Mouse (Mus musculus) E14TG2a.4 (cell line): Measurements from ENCODE around the gene Slc38a4.

ENCODE experiments used
- H3K27me3 ChIP-seq: 2 replicates; pipeline ENCODE4 v1.6.1; 2014; ENCODE audit warnings: low read length, control low read depth; ENCODE audit not compliant: insufficient read depth
- H3K36me3 ChIP-seq: 2 replicates; pipeline ENCODE4 v1.6.1; 2014; ENCODE audit warnings: low read length, control low read depth; ENCODE audit not compliant: insufficient read depth
- H3K4me1 ChIP-seq: replicated peaks from 2 replicates; pipeline ENCODE4 v1.6.1; 2014; ENCODE audit warnings: low read depth, low read length, control low read depth
- H3K4me3 ChIP-seq: replicated peaks from 2 replicates; pipeline ENCODE4 v1.5.1; 2014; ENCODE audit warnings: mild to moderate bottlenecking, low read length
- H3K9me3 ChIP-seq: 2 replicates; pipeline ENCODE4 v1.6.1; 2014; ENCODE audit warnings: low read length, control low read depth
- CTCF ChIP-seq: conservative IDR thresholded peaks from 2 replicates; pipeline ENCODE4 v1.5.1; 2014; ENCODE audit warnings: low read length
- NANOG ChIP-seq: IDR thresholded peaks from 2 replicates; pipeline ENCODE4 v1.6.1; 2014; ENCODE audit warnings: borderline replicate concordance, low read length, mixed read lengths
- POU5F1 ChIP-seq: IDR thresholded peaks from 2 replicates; pipeline ENCODE4 v1.6.1; 2014; ENCODE audit warnings: low read length, borderline replicate concordance

Slc38a4 gene

GRCm38 (mm10) chr15:97077665-97078064 lies 21.9 kb upstream of the Slc38a4 start:
- no peak overlapping the region for H3K4me3 ChIP-seq
- H3K4me1 ChIP-seq, result peaks cover 43% of the 10 kb centered on the region
- H3K27me3 ChIP-seq, result no peaks in the 10 kb centered on the region
- H3K9me3 ChIP-seq, result peaks cover 13% of the 10 kb centered on the region
- peaks cover 10% of the 10 kb centered on the region for H3K36me3 ChIP-seq
- TF ChIP-seq CTCF (no peak), NANOG (no peak), POU5F1 (no peak)

- peaks cover 6% of the 10 kb centered on the region for H3K9me3 ChIP-seq
- no peak overlapping the region for H3K4me3 ChIP-seq
- no peak for TF ChIP-seq NANOG
- no peak for TF ChIP-seq POU5F1
- TF ChIP-seq CTCF, result no peak
Observed at GRCm38 (mm10) chr15:97076092-97076491, 20.3 kb upstream of the Slc38a4 start.

GRCm38 (mm10) chr15:97075240-97075639 lies 19.5 kb upstream of the Slc38a4 start:
- 0 out of 2 replicates have a peak, but pooled peaks cover 4% of the 10 kb centered on the region for H3K36me3 ChIP-seq
- H3K27me3 ChIP-seq, result no peaks in the 10 kb centered on the region
- TF ChIP-seq NANOG (no peak), POU5F1 (no peak), CTCF (no peak)
- no peak overlapping the region for H3K4me3 ChIP-seq
- no peaks in the 10 kb centered on the region; the same call in 1 of the 2 replicates for H3K9me3 ChIP-seq
- peaks cover 55% of the 10 kb centered on the region for H3K4me1 ChIP-seq

More at GRCm38 (mm10) chr15:97076092-97076491, 20.3 kb upstream of the Slc38a4 start:
- H3K4me1 ChIP-seq, result peaks cover 49% of the 10 kb centered on the region
- peaks cover 9% of the 10 kb centered on the region for H3K36me3 ChIP-seq
- no peaks in the 10 kb centered on the region for H3K27me3 ChIP-seq

GRCm38 (mm10) chr15:97072859-97073826 lies 17.4 kb upstream of the Slc38a4 start:
- no peak for TF ChIP-seq POU5F1
- no peak for TF ChIP-seq CTCF
- no peak; the same call in 1 of the 2 replicates for TF ChIP-seq NANOG
- no peaks in the 10 kb centered on the region for H3K27me3 ChIP-seq
- H3K4me1 ChIP-seq, result peaks cover 63% of the 10 kb centered on the region
- no peak overlapping the region for H3K4me3 ChIP-seq
- no peaks in the 10 kb centered on the region for H3K9me3 ChIP-seq
- 0 out of 2 replicates have a peak, but pooled peaks cover 4% of the 10 kb centered on the region for H3K36me3 ChIP-seq

DNA sequence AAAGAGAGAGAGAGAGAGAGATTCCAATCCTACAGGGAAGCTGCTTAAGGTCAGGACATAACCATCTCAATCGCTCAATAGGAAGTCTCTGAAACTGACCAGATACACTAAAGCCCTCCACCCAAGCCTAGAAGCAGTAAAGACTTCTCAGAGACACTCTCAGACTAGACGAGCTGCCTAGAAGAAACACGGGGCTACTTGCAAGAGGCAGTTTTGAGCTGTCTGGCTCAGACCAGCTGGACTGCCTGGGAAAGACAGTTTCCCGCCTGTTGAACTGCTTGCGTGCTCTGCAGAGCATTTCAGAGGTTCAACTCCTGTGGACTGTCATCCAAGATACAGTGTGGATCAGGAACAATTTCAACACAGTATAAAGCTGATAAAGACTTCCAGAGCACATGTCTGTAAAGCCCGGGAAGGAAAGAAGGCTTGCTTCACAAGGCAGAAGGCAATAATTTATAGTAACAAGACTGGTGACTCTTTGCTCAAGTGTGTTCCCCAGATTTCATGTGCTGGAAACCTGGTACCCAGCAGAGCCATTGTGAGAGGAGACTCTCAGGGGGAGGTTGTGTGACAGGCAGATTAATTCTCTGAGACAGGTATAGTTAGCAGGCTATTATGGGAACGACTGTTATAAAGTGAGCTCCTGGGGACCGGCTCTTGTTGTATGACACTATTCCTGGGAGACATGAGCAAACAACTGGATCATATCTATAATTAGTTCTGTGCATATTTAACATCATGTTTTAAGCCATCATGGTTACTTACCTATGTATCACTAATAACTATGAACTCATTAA lies 11.8 kb upstream of the Slc38a4 start:
- Histone ChIP-seq H3K4me1 (peaks cover 48% of the 10 kb centered on the region), H3K27me3 (no peaks in the 10 kb centered on the region), H3K9me3 (no peaks in the 10 kb centered on the region), H3K4me3 (no peak overlapping the region), H3K36me3 (no peaks in the 10 kb centered on the region)
- TF ChIP-seq POU5F1, result no peak
- TF ChIP-seq CTCF, result no peak
- no peak for TF ChIP-seq NANOG

- H3K4me3 ChIP-seq, result no peak overlapping the region
- no peaks in the 10 kb centered on the region for H3K9me3 ChIP-seq
- H3K4me1 ChIP-seq, result peaks cover 46% of the 10 kb centered on the region
- TF ChIP-seq NANOG (no peak), POU5F1 (no peak), CTCF (no peak)
- no peaks in the 10 kb centered on the region for H3K36me3 ChIP-seq
- no peaks in the 10 kb centered on the region for H3K27me3 ChIP-seq
Observed at GRCm38 (mm10) chr15:97066937-97067336, 11.2 kb upstream of the Slc38a4 start.

GRCm38 (mm10) chr15:97063211-97063610 lies 7.5 kb upstream of the Slc38a4 start:
- Histone ChIP-seq H3K4me3 (no peak overlapping the region), H3K4me1 (peaks cover 67% of the 10 kb centered on the region), H3K27me3 (no peaks in the 10 kb centered on the region), H3K36me3 (no peaks in the 10 kb centered on the region), H3K9me3 (no peaks in the 10 kb centered on the region)
- TF ChIP-seq NANOG (no peak), CTCF (no peak), POU5F1 (no peak)

GRCm38 (mm10) chr15:97060973-97061372 lies 5.2 kb upstream of the Slc38a4 start:
- H3K4me1 ChIP-seq, result peaks cover 80% of the 10 kb centered on the region
- no peak for TF ChIP-seq NANOG
- H3K9me3 ChIP-seq, result no peaks in the 10 kb centered on the region
- H3K36me3 ChIP-seq, result no peaks in the 10 kb centered on the region
- no peaks in the 10 kb centered on the region for H3K27me3 ChIP-seq
- H3K4me3 ChIP-seq, result no peak overlapping the region
